Mouse (Mus musculus) embryonic fibroblast, embryonic 13.5 days (primary cell): ENCODE data around the gene Dbt.
A peak's percentile ranks its signal among the peaks of the same experiment; 100 is the strongest.

Experiments
- CTCF ChIP-seq: IDR thresholded peaks from 2 replicates; pipeline ENCODE4 v1.5.1; 2011; ENCODE audit warnings: mild to moderate bottlenecking, control low read depth, low read length, moderate library complexity, borderline replicate concordance; ENCODE audit not compliant: insufficient read depth
- POLR2A ChIP-seq: IDR thresholded peaks from 2 replicates; pipeline ENCODE4 v1.6.1; 2011; ENCODE audit warnings: low read depth, mild to moderate bottlenecking, control low read depth, low read length, moderate library complexity

- TF ChIP-seq CTCF (peak; percentile 83), POLR2A (peak; percentile 66)
Measured at GRCm38 (mm10) chr3:116507772-116508351, 5.0 kb upstream of the Dbt start, which contains the start of gene Rtca.
